Mouse (Mus musculus): ENCODE results near the gene Ubl5.

DNA sequence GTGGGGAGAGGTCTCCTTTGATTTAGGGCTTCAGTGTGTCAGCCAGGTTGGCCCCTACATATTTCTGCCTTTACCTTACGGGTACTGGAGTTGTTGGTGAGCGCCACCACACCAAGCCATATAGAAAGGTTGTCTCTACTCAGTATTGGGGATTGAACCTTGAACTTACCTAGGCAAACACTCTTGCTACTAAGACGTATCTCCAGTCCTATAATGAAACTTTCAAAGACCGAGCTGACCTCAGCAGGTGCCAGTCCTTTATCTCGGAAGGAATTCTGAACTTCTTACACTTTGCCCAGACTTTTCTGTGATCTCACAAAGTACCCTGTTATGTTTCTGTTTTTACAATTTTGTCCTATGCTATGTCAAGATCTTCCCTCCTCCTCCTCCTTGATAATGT lies 30.7 kb upstream of the Ubl5 start:
- TF ChIP-seq CTCF (IDR thresholded peaks at IDR 0.05; ENCODE audit: borderline replicate concordance, insufficient read depth, low read length) = no peak
- TF ChIP-seq POLR2A (IDR thresholded peaks at IDR 0.05; ENCODE audit: low read depth, low read length) = no peak

Measured in embryonic fibroblast, embryonic 13.5 days (primary cell).